Mouse (Mus musculus): ENCODE data around the gene Stra6.

- no peak for TF ChIP-seq CTCF (IDR thresholded peaks at IDR 0.05; ENCODE audit: control insufficient read depth, insufficient read depth, insufficient read length)
- no peak for TF ChIP-seq MYOG (IDR thresholded peaks at IDR 0.05; ENCODE audit: control insufficient read depth, extremely low read depth, insufficient read length)
- TF ChIP-seq CEBPB (IDR thresholded peaks at IDR 0.05; ENCODE audit: low read depth): no peak
- no peak for TF ChIP-seq USF1 (IDR thresholded peaks at IDR 0.05; ENCODE audit: low read depth)
- TF ChIP-seq MYOD1 (IDR thresholded peaks at IDR 0.05; ENCODE audit: control insufficient read depth, insufficient read length, low read depth): no peak
Measured at GRCm38 (mm10) chr9:58134906-58135305, 71.3 kb downstream of the Stra6 start.
